Mouse (Mus musculus) cerebellum, postnatal 36 days (tissue): ENCODE results near the gene Rasgef1c.

Experiments
- DNase-seq, 2 experiments: peaks; one replicate each; pipeline ENCODE4 v3.0.0; 2021 to 2022; ENCODE audit warnings: mixed read lengths in 2 of 2

Rasgef1c gene

GRCm38 (mm10) chr11:49926183-49926582 lies 24.5 kb downstream of the Rasgef1c start:
- DNase-seq, result no peak

GRCm38 (mm10) chr11:49927169-49927568 lies 25.5 kb downstream of the Rasgef1c start:
- no peak for DNase-seq

GRCm38 (mm10) chr11:49927670-49928069 lies 26.0 kb downstream of the Rasgef1c start:
- no peak for DNase-seq

- no peak for DNase-seq
These were observed 29.5 kb downstream of the Rasgef1c start for GRCm38 (mm10) chr11:49931037-49931625.

DNA sequence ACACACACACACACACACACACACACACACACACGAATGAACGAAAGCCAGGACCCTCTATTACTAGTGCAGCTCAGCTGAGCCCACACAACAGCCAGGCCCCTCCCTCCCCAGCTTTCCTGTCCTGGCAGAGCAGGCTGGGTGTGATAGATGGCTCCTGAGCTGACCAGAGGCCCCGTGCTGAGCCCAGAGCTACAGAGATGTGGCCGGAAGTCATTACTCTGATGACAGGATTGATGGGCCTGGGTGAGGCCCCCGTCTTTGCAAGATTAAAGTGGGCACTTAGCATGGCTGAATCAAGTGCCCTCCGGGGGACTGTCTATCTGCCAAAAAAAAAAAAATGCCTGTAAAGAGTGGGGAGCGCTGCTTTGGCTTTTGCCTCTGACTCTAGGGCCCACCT lies 30.2 kb downstream of the Rasgef1c start:
- DNase-seq, result no peak

DNA sequence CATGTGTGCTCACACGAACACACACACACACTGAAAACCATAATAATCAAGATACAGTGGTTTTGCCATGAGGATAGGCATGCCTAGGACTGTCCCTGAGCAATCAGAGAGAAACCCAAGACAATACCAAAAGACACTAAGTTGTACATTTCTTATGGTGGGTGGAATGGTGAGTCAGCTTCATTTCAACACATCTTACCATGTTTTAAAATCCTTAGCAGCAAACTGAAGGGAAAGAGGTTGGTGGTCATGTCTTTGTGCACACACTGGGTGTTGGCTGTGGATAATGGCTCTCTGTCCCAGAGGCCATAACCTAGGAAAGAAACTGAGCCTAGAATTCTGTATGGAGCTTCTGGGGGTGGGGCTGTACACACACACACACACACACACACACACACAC lies 32.2 kb downstream of the Rasgef1c start:
- no peak for DNase-seq

DNA sequence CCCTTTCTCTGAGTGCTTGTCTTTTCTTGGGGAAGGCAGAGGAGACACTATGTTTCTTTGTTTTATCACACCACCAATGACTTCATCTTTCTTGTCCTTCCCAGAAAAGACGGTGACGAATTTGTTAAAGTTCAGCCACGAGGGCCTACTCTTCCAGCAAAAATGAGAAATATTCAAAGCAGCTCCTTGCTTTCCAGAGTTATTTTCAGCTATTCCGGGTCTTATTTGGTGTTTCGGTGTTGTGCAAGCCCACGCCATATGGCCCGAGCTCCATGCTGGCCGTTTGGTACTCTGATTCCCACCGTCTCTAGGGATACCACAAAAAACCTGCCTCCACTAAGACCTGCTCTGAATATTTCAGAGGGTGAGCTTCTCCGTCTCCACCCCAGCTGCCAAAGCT lies 32.7 kb downstream of the Rasgef1c start:
- peak; percentile 33 to 46 for DNase-seq

- no peak for DNase-seq
These were observed 34.8 kb downstream of the Rasgef1c start for GRCm38 (mm10) chr11:49936458-49936857.

- DNase-seq, result no peak
These were observed 36.1 kb downstream of the Rasgef1c start for GRCm38 (mm10) chr11:49937779-49938178.

DNA sequence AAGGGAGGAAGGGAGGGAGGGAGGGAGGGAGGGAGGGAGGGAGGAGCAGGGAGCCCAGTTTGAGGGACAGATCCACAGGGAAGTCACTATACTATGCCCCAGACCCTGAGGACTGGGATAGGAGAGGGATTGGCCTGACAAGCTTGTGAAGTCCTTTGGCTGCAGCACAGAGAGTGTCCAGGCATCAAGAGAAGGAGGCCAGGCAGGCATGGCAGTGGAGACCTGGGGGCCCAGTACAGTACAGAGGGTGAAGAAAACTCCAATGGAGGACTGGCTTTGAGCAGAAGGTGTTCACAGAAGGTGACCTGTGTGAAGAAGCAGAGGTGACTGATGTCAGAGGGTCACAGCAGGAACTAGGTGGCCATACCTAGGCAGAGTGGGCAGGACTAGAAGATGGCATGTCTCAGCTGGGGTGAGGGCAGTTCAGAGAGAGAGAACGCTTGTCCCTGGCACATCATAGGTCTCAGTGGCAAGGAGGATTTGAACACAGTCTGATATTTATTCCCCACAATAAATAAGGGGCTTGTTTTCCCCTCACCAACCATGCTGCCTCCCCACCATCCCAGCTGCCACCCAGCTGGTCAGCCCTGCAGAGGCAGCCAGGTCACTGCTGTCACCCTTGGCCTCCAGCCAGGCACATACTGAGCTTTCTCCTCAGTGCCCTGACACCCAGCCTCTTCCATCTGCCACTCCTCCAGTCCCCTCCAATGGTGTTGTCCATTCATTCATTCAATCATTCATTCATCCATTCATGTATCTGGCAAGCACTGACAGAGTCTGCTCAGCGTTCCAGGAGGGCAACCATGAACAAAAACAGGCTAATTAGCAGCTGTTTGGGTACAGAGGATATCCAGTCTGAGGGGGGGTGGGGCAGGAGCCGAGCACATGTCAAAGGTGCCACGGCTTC lies 36.9 kb downstream of the Rasgef1c start:
- DNase-seq, result peak; percentile 69 to 79

DNA sequence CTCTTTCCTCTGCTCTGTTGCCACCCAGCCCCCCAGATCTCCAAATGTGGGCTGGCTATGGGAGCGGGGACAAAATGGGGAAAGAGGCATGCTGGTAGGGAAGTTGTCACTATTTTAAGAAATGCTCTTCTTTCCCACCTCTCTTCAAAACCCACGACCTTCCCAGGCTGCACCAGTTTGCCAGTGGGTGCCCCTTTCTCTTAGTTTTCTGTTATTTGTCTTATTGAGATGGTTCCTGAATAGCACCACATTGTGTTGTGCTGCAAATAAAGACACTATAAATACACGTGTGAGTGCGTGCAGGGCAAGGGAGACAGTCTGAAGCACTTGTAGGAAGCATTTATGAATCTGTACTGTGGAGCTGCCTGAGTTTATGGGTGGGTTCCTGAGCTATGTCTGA lies 41.2 kb downstream of the Rasgef1c start:
- no peak for DNase-seq

DNA sequence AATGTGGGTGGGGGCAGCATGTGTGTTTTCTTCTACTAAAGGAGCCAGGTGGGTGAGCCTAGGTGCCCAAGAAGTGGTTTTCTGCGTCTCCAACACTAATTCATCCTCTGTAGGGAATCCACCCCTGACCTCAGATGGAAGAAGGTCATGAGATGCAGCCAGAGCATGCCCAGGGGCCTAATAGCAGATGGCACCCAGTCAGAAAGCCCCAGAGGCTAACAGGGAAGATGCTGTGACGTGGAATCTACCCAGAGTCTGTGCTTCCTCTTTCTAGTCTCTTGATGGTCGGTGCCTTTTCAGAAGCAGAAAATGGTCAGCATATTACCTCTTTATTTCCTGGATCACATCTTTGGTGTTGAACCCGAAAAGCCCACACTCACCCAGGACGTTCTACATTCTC lies 42.3 kb downstream of the Rasgef1c start:
- DNase-seq, result no peak

DNA sequence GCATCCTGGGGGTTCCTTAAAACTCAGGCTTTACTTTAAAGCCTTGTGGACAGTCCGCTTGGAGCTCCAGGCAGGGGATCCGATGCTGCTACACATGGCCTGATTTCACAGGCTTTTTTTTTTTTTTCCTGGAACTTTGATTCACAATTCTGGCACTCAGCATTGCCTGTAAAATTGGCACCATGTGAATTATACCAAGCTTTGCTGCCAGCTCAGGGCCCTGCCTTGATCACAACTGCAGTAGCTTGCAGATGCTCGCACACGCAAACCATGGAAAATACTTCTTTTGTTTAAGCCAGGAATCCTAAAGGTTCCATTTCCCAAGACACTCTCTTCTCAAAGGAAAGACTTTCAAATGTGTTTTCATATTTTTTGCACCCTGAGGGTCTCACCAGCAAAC lies 44.1 kb downstream of the Rasgef1c start:
- DNase-seq, result no peak

GRCm38 (mm10) chr11:49949839-49950238 lies 48.2 kb downstream of the Rasgef1c start:
- peak; percentile 52 to 55 for DNase-seq

GRCm38 (mm10) chr11:49953616-49954015 lies 52.0 kb downstream of the Rasgef1c start:
- no peak for DNase-seq

GRCm38 (mm10) chr11:49955577-49956261 lies 54.1 kb downstream of the Rasgef1c start:
- peak; percentile 86 for DNase-seq

DNA sequence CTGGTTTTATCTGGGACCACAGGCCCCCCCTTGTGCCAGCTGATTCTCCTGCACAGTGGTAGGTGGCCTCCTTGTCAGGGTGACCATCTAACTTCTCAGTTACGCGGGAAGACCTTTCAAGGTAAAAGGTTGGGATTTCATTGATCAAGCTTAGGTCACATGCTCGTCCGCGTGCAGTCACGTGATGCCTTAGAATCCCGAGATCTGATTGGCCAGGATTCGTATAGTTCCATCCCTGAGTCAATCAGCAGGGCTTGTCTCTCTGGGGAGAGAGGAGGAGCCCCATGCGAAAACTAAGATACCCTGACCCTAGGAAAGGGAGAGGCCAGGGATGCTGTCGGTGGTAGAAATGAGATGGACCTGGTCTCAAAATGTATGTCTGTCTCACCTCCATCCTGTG lies 56.4 kb downstream of the Rasgef1c start:
- no peak for DNase-seq

DNA sequence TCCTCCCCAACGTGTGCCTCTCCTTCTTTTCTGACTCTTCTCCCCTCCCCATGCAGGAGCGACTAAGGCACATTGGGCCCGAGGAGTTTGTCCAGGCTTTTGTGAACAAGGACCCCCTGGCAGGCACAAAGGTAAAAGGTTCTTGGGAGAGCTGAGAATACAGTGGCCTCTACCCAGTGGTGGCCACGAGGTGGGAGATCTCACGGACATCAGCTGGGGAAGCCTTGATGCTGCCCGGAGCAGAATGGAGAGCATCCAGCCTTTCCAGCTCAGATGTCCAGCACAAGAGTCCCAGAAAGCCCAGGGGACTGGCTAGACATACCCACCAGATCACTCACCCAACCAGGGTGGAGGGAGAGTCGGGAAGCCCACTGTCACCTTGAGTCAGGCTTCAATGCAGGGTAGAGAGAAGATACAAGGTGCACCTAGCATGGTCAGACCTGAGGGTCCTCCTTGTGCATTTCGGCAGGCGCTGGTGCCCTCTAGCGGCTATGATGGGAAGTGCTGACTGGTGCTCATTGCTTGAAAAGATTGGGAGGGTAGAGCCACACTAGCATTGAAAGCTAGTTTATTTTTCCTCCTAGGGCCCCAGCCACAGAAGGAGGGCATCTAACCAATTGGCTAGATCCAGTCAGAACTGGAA lies 59.6 kb downstream of the Rasgef1c start:
- DNase-seq, result peak; percentile 69 to 76

DNA sequence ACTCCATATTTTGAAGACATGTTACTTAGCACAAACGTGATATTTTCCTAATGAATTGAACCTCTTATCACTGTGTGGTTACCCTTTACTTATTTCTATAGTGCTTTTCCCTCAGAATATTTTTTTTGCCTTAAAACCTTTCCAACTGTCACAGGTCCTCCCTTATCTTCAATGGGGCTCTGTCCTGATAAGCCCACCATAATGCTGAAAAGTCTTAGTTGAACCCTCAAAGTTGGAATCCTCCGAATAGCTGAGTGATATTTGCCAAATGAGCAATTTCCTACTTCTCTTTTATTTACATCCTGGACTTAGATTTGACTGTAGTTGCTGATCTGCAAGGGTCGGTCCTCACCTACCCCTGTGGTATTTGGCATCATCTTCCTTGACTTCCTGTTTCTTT lies 63.7 kb downstream of the Rasgef1c start:
- DNase-seq, result no peak

DNA sequence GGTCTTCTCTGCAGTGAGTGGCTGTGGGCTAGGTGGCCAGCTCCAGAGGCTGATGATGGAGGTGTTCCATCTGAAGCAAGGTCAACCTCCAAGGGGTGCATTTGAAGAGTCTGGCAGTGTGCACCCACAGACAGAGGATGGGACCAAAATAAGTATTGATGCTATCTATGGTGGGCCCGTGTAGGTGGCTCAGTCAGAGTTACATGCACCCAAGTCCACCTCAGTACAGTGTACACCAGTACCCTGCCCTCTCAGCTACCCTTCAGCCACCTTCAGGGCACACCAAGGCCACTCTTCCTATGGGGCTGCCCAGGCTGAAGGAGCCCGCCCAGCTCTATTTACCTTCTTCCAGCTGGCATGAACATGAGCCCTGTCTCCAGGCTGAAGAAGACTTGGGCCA lies 68.1 kb downstream of the Rasgef1c start:
- DNase-seq, result no peak

- DNase-seq, result no peak
These were observed 72.2 kb downstream of the Rasgef1c start for GRCm38 (mm10) chr11:49973657-49974340.

DNA sequence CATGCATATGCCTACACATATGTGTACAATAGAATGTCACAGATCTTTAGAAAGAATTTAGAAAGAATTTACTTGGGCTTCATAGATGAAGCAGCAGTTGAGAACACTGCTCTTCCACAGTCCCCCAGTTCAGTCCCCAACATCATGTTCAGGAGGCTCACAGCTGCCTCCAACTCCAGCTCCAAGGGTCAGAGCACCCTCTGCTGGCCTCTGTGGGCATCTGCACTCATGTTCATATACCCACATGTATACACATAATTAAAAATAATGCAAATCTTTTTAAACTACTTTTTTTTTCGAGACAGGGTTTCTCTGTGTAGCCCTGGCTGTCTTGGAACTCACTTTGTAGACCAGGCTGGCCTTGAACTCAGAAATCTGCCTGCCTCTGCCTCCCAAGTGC lies 73.0 kb downstream of the Rasgef1c start:
- DNase-seq, result no peak
